Mouse (Mus musculus): ENCODE results near the gene Kifc1.

Gene Kifc1

DNA sequence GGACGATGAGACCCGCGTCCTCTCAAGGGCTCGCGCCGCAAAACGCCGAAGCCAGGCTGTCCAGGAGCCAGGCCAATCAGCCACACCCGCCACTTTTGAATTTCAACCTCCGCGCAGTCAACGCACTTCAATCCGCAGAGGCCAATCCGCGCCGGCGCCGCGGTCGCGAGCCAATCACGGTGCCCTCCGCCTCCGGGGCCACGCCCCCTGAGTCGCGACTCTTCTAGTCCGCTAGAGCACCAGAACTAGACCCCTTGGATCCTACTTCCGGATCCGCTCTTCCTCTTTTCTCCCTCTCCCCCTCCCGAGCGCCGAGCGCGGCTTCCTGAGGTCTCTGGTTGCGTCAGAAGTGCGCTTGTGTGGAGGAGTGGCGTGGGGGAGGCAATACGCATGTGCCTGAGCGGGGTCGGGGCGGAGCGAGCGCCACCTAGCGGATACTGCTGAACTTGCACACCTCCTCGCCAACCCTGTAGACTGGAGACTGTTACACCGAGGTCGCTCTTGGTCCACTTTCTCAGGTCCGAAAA, at the start of gene Kifc1:
Gene Kifc1 (minus strand): TSS at position 129 of the 527 bp plus-strand sequence.
- in situ Hi-C loops (cut with MboI, MseI): loop anchor here in 1 of 2 experiments (5.0 kb wide), 2 partner anchors 48 to 1568 kb away; partner anchors contain the start of genes Akap8 and Cd320

DNA sequence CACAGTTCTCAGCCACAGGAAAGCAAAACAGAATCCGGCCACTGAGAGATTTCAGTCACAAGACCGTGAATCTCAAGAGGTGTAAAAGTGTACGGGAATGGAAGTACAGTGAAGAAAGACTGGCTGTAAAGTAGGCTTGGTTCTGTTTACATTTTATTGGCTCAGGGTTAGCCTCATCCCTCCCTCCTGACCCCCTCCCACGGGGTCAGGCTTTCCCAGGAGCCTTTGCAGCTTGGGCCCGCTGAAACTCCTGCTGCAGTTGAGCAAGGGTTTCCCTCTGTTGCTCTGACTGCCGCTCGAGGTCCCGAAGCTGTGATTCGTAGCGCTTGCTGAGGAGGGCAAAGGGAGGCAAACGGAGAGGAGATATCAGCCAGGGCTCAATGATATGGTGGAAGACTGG, 48.3 kb upstream of the Kifc1 start:
- in situ Hi-C loops (cut with MboI, MseI): no loop called here

DNA sequence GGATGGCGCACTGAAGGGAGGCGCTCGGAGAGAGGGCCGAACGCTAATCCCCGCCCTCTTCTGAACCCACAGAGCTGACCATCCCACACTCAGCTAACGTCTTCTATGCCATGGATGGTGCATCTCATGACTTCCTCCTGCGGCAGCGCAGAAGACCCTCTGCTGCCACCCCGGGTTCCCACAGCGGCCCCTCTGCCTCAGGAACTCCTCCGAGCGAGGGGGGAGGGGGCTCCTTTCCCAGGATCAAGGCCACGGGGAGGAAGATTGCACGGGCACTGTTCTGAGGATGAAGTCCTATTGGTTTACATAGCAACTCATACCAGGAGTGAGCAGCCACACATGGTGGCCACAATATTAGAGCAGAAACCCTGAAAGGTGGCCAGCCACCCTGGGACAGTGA, 46.5 kb upstream of the Kifc1 start:
- in situ Hi-C loops (cut with MboI, MseI): no loop called here

DNA sequence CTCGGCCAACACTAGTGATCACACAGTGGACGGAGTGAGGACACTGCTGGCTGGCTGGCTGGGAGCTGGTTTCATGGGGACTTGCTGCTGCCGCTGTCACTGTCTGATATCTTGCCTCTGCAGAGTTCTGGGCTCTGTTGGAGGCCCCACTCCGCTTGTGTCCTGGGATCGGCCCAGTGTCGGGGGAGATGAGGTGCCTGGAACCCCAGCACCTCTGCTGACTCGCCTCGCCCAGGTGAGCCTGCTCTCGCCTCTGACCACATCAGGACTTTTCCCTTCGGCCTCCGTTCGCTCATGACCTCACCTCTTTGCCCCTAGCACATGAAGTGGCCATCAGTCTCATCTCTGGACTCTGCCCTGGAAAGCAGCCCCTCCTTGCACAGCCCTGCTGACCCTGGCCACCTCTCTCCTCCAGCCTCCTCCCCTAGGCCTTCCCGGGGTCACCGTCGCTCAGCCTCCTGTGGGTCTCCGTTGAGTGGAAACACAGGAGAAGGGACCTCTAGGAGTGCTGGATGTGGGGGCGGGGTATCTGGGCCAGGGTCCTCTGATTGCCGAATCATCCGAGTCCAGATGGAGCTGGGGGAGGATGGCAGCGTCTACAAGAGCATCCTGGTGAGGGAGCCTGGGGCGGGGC, 45.1 kb upstream of the Kifc1 start:
- in situ Hi-C loops (cut with MboI, MseI): no loop called here

DNA sequence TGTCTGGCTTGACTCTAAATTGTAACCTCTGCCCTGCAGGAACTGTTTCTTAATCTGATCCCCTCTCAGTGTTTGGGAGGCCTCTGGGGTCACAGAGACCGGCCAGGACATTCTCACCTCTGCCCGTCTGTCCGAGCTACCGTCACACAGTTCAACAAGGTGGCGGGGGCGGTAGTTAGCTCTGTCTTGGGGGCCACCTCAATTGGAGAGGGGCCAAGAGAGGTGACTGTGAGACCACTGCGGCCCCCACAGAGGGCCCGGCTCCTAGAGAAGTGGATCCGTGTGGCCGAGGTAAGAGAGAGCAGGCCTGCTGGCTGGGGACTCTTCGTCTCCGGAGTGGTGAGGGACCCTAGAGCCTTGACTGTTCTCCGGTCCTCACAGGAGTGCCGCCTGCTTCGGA, 42.5 kb upstream of the Kifc1 start:
- in situ Hi-C loops (cut with MboI, MseI): no loop called here

DNA sequence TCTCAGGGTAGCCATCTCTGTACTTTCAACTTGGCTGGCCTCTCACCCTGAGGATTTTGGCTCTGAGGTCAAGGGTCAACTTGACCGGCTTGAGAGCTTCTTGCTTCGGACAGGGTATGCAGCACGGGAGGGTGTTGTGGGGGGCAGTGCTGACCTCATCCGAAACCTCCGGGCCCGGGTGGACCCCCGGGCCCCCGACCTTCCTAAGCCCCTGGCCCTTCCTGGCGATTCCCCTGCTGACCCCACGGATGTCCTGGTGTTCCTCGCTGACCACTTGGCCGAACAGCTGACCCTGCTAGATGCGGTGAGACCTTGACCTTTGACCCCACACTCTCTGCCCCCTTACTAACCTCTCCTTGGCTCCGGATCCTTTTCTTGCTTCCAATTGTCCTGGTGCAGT, 42.0 kb upstream of the Kifc1 start:
- in situ Hi-C loops (cut with MboI, MseI): no loop called here

DNA sequence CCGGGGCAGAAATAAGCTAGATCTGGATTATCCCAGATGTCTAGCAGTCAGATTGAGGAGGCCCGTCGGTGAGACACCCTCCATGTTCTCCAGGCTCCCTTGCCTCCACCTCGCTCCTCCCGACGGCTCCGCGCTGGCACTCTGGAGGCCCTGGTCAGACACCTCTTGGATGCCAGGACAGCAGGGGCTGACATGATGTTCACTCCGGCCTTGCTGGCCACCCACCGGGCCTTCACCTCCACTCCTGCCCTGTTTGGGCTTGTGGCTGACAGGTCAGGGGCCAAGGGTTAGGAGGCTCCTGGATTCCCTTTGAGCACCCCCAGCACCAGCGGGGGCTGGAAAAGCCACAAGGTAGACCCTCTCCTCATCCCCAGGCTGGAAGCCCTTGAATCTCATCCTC, 41.5 kb upstream of the Kifc1 start:
- in situ Hi-C loops (cut with MboI, MseI): no loop called here

DNA sequence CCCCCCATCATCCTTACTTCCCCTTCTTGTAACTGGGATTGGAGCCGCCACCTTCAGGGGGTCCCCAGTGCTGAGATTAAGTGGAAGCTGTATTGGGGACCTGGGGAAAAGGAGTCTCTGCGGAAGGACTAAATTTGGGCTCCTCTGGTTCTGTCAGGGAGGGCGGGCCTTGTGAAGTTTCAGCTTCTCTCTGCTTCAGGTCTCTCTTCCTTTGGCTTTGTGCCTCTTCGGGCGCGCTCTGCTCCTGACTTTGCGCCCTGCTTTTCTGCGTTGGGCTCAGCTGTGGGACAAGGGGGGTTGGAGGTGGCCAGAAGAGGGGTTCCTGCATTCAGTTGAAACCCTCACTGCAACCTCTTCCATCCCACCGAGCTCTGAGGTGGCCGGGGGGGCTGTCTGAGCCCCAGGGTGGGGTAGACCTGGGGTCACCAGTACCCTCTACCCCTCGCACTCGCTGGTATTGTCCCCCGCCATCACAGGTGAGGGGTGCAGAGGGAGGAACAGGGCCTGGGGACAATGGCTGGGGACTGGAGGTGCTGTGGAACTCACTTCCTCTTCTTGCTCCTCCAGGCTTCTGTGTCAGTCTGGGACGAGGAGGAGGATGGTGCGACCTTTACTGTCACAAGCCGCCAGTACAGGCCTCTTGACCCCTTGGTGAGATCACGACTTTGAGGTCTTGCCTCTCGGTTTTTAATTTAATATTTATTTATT, 40.9 kb upstream of the Kifc1 start:
- in situ Hi-C loops (cut with MboI, MseI): no loop called here

DNA sequence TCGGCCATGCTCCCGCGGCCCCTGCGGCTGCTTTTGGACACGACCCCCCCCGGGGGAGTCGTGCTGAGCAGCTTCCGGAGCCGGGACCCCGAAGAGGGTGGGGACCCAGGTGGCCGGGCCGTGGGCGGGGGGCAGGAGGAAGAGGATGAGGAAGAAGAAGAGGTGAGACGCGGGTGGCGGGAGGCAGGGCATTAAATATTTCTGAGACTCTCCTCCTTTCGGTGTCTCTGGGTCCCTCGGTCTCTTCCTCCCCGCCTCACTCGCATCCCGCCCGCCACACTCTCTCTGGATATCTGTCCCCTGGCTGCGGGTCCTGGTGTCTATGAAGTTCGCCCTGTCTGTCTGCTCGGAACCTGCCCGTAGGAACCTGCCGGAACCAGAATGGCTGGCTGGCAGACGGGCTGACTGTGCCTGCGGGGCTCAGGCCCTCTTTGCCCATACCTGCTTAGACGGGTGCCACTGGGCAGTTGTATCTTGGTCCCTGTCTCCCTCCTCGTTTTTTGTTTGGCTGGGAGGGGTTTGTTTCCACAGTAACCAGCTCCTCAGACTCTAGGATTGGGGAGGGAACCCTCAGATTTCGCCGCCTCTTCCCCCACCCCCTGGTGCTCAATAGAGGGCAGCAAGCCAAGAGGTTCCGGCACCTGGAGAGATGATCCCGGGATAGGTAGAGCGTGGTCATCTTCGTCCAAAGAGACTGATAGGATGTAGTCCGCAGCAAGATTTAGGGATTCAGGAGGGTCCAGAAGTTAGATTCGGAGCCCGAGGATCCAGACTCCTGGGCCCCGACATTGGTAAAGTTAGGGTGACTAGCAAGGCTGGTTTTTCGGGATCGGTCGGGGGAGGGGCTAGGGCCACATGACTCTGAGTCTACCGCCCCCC, 40.1 kb upstream of the Kifc1 start:
- in situ Hi-C loops (cut with MboI, MseI): no loop called here

DNA sequence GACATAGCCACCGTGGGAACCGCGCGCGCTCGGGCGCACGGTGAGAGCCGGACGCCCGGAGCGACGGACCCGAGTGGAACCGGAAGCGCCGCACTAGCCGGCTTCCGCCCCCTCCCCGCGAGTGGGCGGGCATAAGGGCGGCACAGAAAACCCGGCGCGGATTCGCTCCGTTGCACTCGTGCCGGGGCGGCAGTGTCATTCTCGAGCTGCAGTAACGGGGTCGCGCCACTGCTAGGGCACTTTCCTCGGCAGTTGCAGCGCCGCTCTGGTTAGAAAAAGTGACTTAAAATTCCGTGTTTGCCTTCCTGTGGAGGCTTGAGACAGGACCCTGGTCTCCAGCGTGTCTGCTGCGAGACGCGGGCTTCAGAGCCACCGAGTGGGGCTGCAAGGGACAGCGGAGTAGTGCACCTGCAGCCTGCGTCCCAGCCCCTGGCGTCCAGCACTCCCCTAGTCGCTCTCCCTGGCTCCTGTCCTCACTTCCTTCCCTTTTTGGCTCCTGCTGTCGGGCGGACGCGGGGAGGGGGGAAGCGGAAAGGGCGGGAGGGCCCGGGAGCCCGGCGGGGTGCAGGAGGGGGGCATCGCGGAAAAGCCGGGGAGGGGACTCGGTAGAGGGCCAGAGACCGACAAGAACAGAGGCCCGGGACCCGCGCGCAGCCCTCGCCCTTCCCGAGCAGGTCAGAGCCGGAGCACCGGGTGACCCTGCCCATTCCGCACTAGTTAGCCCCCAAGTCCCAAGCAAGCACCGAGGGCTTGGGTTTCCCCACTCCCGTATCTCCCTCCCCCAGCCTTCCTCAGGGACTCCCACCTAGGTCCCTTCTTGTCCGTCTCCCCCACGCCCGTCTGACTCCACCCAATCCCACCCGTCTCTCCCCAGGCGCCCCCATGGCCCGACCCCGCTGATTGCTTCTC, 39.2 kb upstream of the Kifc1 start, which contains the start of gene Rgl2:
Gene Rgl2 (plus strand): TSS at position 173 of the 909 bp plus-strand sequence.
- in situ Hi-C loops (cut with MboI, MseI): no loop called here

DNA sequence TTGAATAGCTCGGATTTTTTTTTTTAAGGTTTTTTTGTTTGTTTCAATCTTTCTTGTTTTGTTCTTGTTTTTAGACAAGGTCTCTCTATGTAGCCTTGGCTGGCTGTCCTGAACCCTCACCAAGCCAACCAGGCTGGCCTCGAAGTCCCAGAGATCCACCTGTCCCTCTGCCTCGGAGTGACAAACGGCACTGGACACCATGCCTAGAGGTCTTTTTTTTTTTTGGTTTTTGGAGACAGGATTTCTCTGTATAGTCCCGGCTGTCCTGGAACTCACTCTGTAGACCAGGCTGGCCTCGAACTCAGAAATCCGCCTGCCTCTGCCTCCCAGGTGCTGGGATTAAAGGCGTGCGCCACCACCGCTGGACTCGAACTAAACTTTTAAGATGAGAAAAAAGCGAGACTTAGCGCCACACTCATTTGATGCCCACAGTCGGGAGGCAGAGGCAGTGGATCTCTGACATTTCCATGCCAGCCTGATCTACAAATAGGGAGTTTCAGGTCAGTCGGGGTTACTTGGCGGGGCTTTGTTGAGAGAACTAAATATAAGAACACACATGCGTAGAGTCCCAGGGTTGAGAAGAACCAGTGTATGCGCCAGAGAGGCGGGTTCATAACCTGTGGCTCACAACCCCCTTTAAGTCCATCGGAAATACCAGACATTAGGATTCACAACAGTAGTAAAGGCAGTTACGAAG, 37.9 kb upstream of the Kifc1 start:
- in situ Hi-C loops (cut with MboI, MseI): no loop called here

DNA sequence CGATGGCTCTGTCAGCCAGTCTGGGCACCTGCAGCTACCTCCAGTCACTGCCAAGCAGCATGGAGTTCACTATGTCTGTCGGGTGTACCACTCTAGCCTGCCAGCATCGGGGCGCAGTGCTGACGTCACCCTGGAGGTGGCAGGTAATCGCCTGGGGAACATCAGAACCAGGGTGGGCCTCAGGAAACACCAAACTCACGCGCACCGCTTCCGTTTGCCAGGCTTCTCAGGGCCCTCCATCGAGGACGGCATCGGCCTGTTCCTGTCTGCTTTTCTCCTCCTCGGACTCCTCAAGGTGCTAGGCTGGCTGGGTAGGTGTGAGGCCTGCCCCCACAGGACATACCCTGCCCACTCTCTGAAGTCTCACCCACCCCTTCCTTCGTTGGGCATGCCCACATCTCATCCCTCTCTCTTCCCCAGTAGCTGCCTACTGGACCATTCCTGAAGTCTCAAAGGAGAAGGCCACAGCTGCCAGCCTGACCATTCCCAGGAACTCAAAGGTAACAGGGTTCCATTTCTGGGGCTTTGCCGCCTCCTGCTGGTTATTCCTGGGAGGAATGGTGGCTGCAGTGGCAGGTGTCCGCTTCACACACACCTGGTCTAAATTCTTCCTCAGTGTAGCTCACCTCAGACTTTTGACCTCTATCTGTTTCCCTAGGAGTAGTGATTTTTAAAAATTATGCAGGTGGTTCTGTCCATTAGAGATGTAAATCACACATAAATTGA, 35.9 kb upstream of the Kifc1 start:
- in situ Hi-C loops (cut with MboI, MseI): no loop called here

DNA sequence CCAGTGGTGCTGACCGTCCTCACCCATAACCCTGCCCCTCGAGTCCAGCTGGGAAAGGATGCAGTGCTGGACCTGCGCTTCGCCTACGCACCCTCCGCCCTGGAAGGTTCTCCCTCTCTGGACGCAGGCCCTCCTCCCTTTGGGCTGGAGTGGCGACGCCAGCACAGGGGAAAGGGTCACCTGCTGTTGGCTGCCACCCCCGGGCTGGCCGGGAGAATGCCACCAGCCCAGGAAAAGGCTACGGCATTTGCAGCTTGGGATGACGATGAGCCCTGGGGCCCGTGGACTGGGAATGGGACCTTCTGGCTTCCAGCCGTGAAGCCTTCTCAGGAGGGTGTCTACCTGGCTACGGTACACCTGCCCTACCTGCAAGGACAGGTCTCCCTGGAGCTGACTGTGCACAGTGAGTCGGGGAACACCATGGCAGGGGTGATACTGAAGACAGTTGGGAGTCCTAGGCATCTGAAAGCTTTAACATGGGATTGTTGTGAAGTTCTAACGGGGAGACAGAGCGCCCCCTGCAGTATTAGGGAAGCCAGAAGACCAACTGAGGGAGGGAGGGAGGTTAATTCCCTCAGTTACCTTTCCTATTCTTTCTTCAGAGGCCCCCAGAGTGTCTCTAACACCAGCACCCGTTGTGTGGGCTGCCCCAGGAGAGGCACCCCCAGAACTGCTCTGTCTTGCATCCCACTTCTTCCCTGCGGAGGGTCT, 35.1 kb upstream of the Kifc1 start:
- in situ Hi-C loops (cut with MboI, MseI): no loop called here

DNA sequence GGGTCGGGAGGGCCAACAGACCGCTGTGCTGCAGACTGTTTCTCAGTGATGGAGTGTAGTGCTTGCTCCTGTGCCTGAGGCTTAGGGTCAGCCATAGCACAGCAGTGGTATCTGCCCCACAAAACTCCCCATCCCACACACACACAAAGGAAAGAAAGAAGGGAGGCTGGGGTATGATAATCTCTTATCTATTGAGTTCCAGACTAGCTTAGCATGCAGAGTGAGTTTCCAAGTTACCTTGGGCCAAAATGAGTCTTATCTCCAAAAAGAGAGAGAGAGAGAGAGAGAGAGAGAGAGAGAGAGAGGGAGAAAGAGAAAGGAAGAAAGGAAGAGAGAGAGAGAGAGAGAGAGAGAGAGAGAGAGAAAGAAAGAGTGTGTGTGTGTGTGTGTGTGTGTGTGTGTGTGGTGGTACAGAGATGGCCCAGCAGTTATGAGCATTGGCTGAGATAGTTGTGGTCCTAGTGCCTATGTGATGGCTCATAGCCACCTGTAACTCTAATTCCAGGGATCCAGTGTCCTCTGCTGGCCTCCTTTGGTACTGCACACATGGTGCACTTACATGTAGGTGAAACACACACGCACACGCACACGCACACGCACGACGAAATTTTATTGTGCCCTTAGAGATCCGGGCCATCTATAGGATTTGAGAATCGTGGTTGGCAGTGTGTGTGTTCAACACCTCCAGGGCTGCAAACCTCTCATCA, 34.3 kb upstream of the Kifc1 start:
- in situ Hi-C loops (cut with MboI, MseI): loop anchor here in 1 of 2 experiments (25.0 kb wide), 1 partner anchor 913 kb away; the partner anchor contains the start of genes Dxo and Stk19

DNA sequence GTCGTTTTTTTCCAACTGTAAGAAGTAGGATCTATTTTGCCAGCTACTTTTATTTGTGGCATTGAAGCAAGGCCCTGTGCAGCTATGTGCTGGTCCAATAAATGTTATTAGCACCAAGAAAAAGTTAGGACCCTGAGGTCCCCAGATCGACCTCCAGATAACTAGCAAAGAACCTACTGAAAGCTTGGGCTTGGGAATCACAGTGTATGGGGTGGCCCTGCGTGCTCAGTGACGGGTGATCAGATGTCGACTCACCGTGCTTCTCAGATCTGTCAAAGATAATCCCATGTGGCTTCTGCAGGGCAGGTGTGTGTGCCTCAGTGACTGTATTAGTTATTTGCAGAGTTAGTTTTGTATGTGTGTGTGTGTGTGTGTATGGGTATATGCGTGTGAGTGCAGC, 30.9 kb upstream of the Kifc1 start:
- in situ Hi-C loops (cut with MboI, MseI): loop anchor here in 1 of 2 experiments (25.0 kb wide), 1 partner anchor 916 kb away; the partner anchor contains the start of genes Dxo and Stk19

DNA sequence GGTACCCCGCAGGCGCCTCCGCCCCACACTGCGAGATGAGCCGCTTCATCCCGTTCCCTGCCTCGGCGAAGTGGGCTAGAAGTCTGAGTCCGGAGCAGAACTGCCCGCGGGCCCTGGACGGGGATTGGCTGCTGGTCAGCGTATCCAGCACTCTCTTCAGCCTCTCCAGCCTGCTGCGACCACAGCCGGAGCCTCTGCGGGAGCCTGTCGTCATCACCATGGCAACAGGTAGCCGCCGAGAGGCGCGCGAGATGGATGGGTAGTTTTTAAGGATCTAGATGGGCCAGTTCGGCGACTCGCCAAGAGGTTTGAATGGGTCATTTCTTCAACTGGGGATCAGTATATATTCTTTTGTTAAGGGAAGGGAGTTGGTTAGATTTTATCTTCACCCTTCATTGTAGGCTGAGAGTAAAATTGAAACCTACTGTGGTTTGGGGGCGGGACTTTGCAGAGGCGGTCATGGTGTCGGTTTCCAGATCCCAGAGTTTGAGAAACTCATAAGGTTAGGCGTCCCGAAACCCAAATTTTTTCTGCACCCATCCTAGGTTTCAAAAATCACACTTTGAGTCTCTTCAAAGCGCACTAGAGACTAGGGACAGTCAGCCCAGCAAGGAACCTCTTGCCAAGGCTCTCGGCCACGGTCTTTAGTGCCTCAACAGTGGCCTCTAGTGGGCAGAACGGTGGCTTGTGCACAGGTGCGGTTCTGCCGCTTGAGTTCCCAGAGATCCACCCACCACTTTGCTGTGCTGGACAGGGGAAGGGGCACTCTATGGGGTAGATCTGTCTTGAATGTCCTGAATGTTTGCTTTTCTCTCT, 30.0 kb upstream of the Kifc1 start:
- in situ Hi-C loops (cut with MboI, MseI): loop anchor here in 1 of 2 experiments (25.0 kb wide), 1 partner anchor 917 kb away; the partner anchor contains the start of genes Dxo and Stk19

Data from T-helper 17 cell (primary cell).